Mouse (Mus musculus) spleen, postnatal 4 days (tissue): ENCODE data around the gene Sdf2l1.
"Not testable (repeated sequence)": the region's sequence is repeated elsewhere in the genome, so short reads cannot be mapped to it uniquely, and the experiment has no call there.

ENCODE experiments used
- DNase-seq, 2 experiments: peaks; one replicate each; pipeline ENCODE4 v3.0.0; 2022; ENCODE audit warnings: low spot score in 2 of 2

The Sdf2l1 gene

GRCm38 (mm10) chr16:17132089-17132905 is at the start of gene Sdf2l1:
Sdf2l1 (minus strand) TSS chr16:17132383.
- DNase-seq = peak; percentile 96 to 98

- DNase-seq = peak in 1 of 2 experiments; percentile 38
Observed at GRCm38 (mm10) chr16:17181382-17181781, 49.2 kb upstream of the Sdf2l1 start.

GRCm38 (mm10) chr16:17179706-17180105 is 47.5 kb upstream of the Sdf2l1 start:
- DNase-seq = no peak

GRCm38 (mm10) chr16:17177623-17178170 is 45.5 kb upstream of the Sdf2l1 start:
- DNase-seq = no peak

- no peak for DNase-seq
Observed at GRCm38 (mm10) chr16:17175765-17176164, 43.6 kb upstream of the Sdf2l1 start.

GRCm38 (mm10) chr16:17168049-17168448 is 35.9 kb upstream of the Sdf2l1 start:
- no peak for DNase-seq

- DNase-seq = no peak
Observed at GRCm38 (mm10) chr16:17167179-17167578, 35.0 kb upstream of the Sdf2l1 start.

GRCm38 (mm10) chr16:17165478-17165877 is 33.3 kb upstream of the Sdf2l1 start:
- not testable (repeated sequence) for DNase-seq

- DNase-seq = no peak
Observed at GRCm38 (mm10) chr16:17154346-17154745, 22.2 kb upstream of the Sdf2l1 start.

GRCm38 (mm10) chr16:17151874-17152273 is 19.7 kb upstream of the Sdf2l1 start:
- no peak for DNase-seq

GRCm38 (mm10) chr16:17150520-17151258 is 18.5 kb upstream of the Sdf2l1 start:
- DNase-seq = no peak

- peak; percentile 37 to 71 for DNase-seq
Observed at GRCm38 (mm10) chr16:17148084-17148483, 15.9 kb upstream of the Sdf2l1 start.

- peak in 1 of 2 experiments; percentile 20 for DNase-seq
Observed at GRCm38 (mm10) chr16:17147391-17147929, 15.3 kb upstream of the Sdf2l1 start.

- DNase-seq = peak; percentile 73 to 85
Observed at GRCm38 (mm10) chr16:17146772-17147235, 14.6 kb upstream of the Sdf2l1 start, which contains the start of gene Ccdc116. Ccdc116 (minus strand) TSS chr16:17147229.

GRCm38 (mm10) chr16:17144339-17144738 is 12.2 kb upstream of the Sdf2l1 start, which contains the start of gene Ydjc:
Ydjc (plus strand) TSS chr16:17144621.
- DNase-seq = no peak

GRCm38 (mm10) chr16:17137355-17137754 is 5.2 kb upstream of the Sdf2l1 start:
- DNase-seq = no peak

GRCm38 (mm10) chr16:17132906-17133200 is 670 bp upstream of the Sdf2l1 start:
- no peak for DNase-seq

GRCm38 (mm10) chr16:17131191-17132088 is 743 bp downstream of the Sdf2l1 start:
- peak; percentile 23 to 76 for DNase-seq

- peak; percentile 60 to 74 for DNase-seq
Observed at GRCm38 (mm10) chr16:17127292-17127691, 4.9 kb downstream of the Sdf2l1 start.

GRCm38 (mm10) chr16:17124871-17125520 is 7.2 kb downstream of the Sdf2l1 start, which contains the start of gene 2610318N02Rik:
2610318N02Rik (minus strand) TSS chr16:17125167.
- DNase-seq = peak; percentile 85 to 89
